Mouse (Mus musculus) lung, postnatal 0 days (tissue): ENCODE results near the gene Asb5. TPM values are rescaled to one million over a fixed set of nuclear protein-coding genes. Genes with fewer than 3 reads are reported as not detected.
A peak's percentile ranks its signal among the peaks of the same experiment; 100 is the strongest.

ENCODE experiments used
- ATAC-seq: fragments of 200-750 bp; cut with Nextera tagmentation; 2 replicates; pipeline ENCODE4 v1.8.0; 2017; ENCODE audit warnings: moderate library complexity
- DNase-seq: peaks from one replicate; pipeline ENCODE4 v3.0.0-alpha.2; 2016; ENCODE audit warnings: low spot score
- H3K27ac ChIP-seq: fragments of 300-500 bp; sonication (generic); 2 replicates; pipeline ENCODE4 v1.5.1; 2014; ENCODE audit warnings: antibody characterized with exemption, mild to moderate bottlenecking, low read length, mixed read lengths
- H3K27me3 ChIP-seq: fragments of 300-500 bp; sonication (generic); replicated peaks from 2 replicates; pipeline ENCODE4 v1.6.1; 2014; ENCODE audit warnings: low read length, mixed read lengths; ENCODE audit not compliant: insufficient read depth
- H3K36me3 ChIP-seq: fragments of 300-500 bp; sonication (generic); 2 replicates; pipeline ENCODE4 v1.6.1; 2014; ENCODE audit warnings: low read length, mixed read lengths; ENCODE audit not compliant: insufficient read depth
- H3K4me1 ChIP-seq: fragments of 300-500 bp; sonication (generic); 2 replicates; pipeline ENCODE4 v1.6.1; 2014; ENCODE audit warnings: antibody characterized with exemption, low read depth, low read length, mixed read lengths; ENCODE audit not compliant: insufficient read depth
- H3K4me2 ChIP-seq: fragments of 300-500 bp; sonication (generic); replicated peaks from 2 replicates; pipeline ENCODE4 v1.6.1; 2014; ENCODE audit warnings: low read depth, mild to moderate bottlenecking, low read length, moderate library complexity, mixed read lengths
- H3K4me3 ChIP-seq: fragments of 300-500 bp; sonication (generic); 2 replicates; pipeline ENCODE4 v1.5.1; 2014; ENCODE audit warnings: low read depth, low read length
- H3K9ac ChIP-seq: fragments of 300-500 bp; sonication (generic); replicated peaks from 2 replicates; pipeline ENCODE4 v1.6.1; 2014; ENCODE audit warnings: low read depth, mild to moderate bottlenecking
- H3K9me3 ChIP-seq: fragments of 300-500 bp; sonication (generic); 2 replicates; pipeline ENCODE4 v1.6.1; 2016; ENCODE audit warnings: low read length, mixed read lengths
- CTCF ChIP-seq: IDR thresholded peaks from 2 replicates; pipeline ENCODE4 v1.5.1; 2016; ENCODE audit warnings: antibody characterized with exemption, mild to moderate bottlenecking
- EP300 ChIP-seq: IDR thresholded peaks from 2 replicates; pipeline ENCODE4 v1.6.1; 2016; ENCODE audit warnings: antibody characterized with exemption, mild to moderate bottlenecking, control low read depth
- WGBS: fragments of 180-500 bp; shearing (Covaris S2); extraction: QIAGEN DNeasy Blood & Tissue Kit; methylation state at CpG from one replicate; pipeline ENCODE4 v1.1.7; 2014; 5-methylcytosine and 5-hydroxymethylcytosine counted together
- polyA plus RNA-seq: library from polyadenylated mRNA; unstranded; fragments of >200 nt; fragmentation: Nextera tagmentation; extraction: Ambion mirVana; gene quantifications from 2 replicates; pipeline ENCODE4 v1.2.1, GENCODE M21; 2015

Asb5 gene
- polyA plus RNA-seq, 1 experiment from 2014 or later, result 3.8 TPM

- Histone ChIP-seq H3K9me3 (no peaks in the 10 kb centered on the region), H3K4me2 (no peak overlapping the region), H3K9ac (no peak overlapping the region), H3K27ac (no peak overlapping the region), H3K4me1 (no peaks in the 10 kb centered on the region), H3K36me3 (no peaks in the 10 kb centered on the region), H3K4me3 (no peak overlapping the region), H3K27me3 (no peaks in the 10 kb centered on the region)
- ATAC-seq, result no peak
- no peak for DNase-seq
- WGBS, result 45% methylated on average over 3 of the region's 3 CpGs
- TF ChIP-seq EP300, result no peak
Observed at GRCm38 (mm10) chr8:54493915-54494314, 35.5 kb upstream of the Asb5 start.

DNA sequence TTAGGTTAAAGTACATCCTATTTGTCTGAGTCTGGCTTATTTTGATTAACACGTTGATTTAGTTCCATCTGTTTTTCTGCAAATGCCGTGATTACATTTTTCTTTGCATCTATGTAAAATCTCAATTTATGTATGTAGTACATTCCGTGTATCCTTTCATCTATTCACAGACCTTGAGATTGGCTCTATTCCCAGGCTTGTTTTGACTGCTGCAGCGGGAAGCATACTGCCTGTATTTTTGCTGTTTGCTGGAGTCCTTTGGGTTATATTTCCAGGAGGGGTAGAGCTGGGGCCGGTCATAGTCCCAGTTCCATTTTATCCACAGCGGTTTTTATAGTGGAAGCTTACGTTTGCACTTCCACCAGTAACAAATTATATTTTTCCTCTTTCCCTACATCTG is 26.3 kb upstream of the Asb5 start:
- no peak overlapping the region for H3K4me2 ChIP-seq
- H3K4me3 ChIP-seq, result no peak overlapping the region
- H3K27ac ChIP-seq, result no peak overlapping the region
- TF ChIP-seq CTCF (no peak), EP300 (no peak)
- H3K9ac ChIP-seq, result no peak overlapping the region
- H3K9me3 ChIP-seq, result no peaks in the 10 kb centered on the region
- no peak for ATAC-seq
- H3K4me1 ChIP-seq, result no peaks in the 10 kb centered on the region
- 57% methylated on average over 7 of the region's 7 CpGs for WGBS
- H3K27me3 ChIP-seq, result no peaks in the 10 kb centered on the region
- DNase-seq, result no peak
- no peaks in the 10 kb centered on the region for H3K36me3 ChIP-seq

DNA sequence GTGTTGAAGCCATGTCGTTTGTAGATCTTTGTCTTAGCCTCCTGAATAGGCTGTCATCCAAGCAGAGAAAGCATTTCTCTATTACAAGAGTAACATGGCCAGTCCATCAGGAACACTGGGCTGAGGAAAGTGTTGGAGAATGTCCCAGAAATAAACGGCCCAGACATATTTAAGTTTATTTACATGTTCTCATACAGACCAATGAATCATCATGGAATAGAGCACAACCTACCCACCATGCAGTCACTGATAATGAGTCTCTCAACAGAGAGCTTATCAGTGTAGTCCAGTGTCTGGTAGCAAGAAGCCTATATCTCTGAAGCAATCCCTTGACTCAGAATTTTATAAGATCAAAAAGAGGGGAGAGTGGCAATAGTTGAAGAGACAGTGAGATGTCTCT is 24.3 kb upstream of the Asb5 start:
- Histone ChIP-seq H3K4me1 (no peaks in the 10 kb centered on the region), H3K27ac (no peak overlapping the region), H3K4me2 (no peak overlapping the region), H3K9ac (no peak overlapping the region), H3K4me3 (no peak overlapping the region), H3K27me3 (no peaks in the 10 kb centered on the region), H3K9me3 (no peaks in the 10 kb centered on the region), H3K36me3 (no peaks in the 10 kb centered on the region)
- ATAC-seq, result no peak; the same call in 1 of the 2 replicates
- TF ChIP-seq CTCF, result no peak
- TF ChIP-seq EP300, result no peak
- DNase-seq, result no peak
- 32% methylated on average over 2 of the region's 2 CpGs for WGBS

- ATAC-seq (peak; percentile 77), DNase-seq (peak; percentile 74)
- 26% methylated on average over 6 of the region's 6 CpGs for WGBS
Observed at GRCm38 (mm10) chr8:54507428-54508095, 21.8 kb upstream of the Asb5 start.

GRCm38 (mm10) chr8:54508096-54508456 is 21.3 kb upstream of the Asb5 start:
- Histone ChIP-seq H3K4me1 (no peaks in the 10 kb centered on the region), H3K4me3 (no peak overlapping the region), H3K9ac (no peak overlapping the region), H3K27ac (no peak overlapping the region), H3K36me3 (no peaks in the 10 kb centered on the region), H3K9me3 (no peaks in the 10 kb centered on the region), H3K4me2 (no peak overlapping the region), H3K27me3 (no peaks in the 10 kb centered on the region)
- WGBS, result 12% methylated on average over 1 of the region's 1 CpGs
- ATAC-seq, result no peak
- TF ChIP-seq CTCF, result no peak
- TF ChIP-seq EP300, result no peak
- DNase-seq, result no peak

More at GRCm38 (mm10) chr8:54507428-54508095, 21.8 kb upstream of the Asb5 start:
- Histone ChIP-seq H3K27me3 (no peaks in the 10 kb centered on the region), H3K9me3 (no peaks in the 10 kb centered on the region), H3K4me1 (no peaks in the 10 kb centered on the region), H3K9ac (no peak overlapping the region), H3K27ac (no peak overlapping the region), H3K4me2 (no peak overlapping the region), H3K4me3 (no peak overlapping the region), H3K36me3 (no peaks in the 10 kb centered on the region)
- TF ChIP-seq EP300 (no peak), CTCF (peak; percentile 91)

- H3K27me3 ChIP-seq, result no peaks in the 10 kb centered on the region
- no peak overlapping the region for H3K27ac ChIP-seq
- peak overlapping the region; percentile 14; the same call in 1 of the 2 replicates for H3K4me2 ChIP-seq
- no peak for ATAC-seq
- no peak for TF ChIP-seq CTCF
- no peaks in the 10 kb centered on the region for H3K4me1 ChIP-seq
- no peaks in the 10 kb centered on the region for H3K36me3 ChIP-seq
- DNase-seq, result no peak
- H3K9ac ChIP-seq, result no peak overlapping the region
- H3K4me3 ChIP-seq, result no peak overlapping the region
- no peaks in the 10 kb centered on the region for H3K9me3 ChIP-seq
- WGBS, result 6% methylated on average over 4 of the region's 11 CpGs
Observed at GRCm38 (mm10) chr8:54508814-54509213, 20.6 kb upstream of the Asb5 start.
